Mouse (Mus musculus) heart, embryonic 12.5 days (tissue): ENCODE data around the gene Polr1e. TPM values are rescaled to one million over a fixed set of nuclear protein-coding genes. Genes with fewer than 3 reads are reported as not detected.
A peak's percentile ranks its signal among the peaks of the same experiment; 100 is the strongest.
"Not testable (repeated sequence)": the region's sequence is repeated elsewhere in the genome, so short reads cannot be mapped to it uniquely, and the experiment has no call there.

ENCODE experiments used
- ATAC-seq: fragments of 200-750 bp; cut with Nextera tagmentation; 2 replicates; pipeline ENCODE4 v1.8.0; 2017; ENCODE audit warnings: moderate TSS enrichment, moderate library complexity; ENCODE audit not compliant: insufficient number of reproducible peaks, low FRiP score
- H3K27ac ChIP-seq: fragments of 300-500 bp; sonication (generic); 2 replicates; pipeline ENCODE4 v1.5.1; 2016; ENCODE audit warnings: mild to moderate bottlenecking, moderate library complexity; ENCODE audit not compliant: poor library complexity, severe bottlenecking
- H3K27me3 ChIP-seq: fragments of 300-500 bp; sonication (generic); replicated peaks from 2 replicates; pipeline ENCODE4 v1.6.1; 2016; ENCODE audit warnings: mild to moderate bottlenecking, moderate library complexity
- H3K36me3 ChIP-seq: fragments of 300-500 bp; sonication (generic); 2 replicates; pipeline ENCODE4 v1.6.1; 2016; ENCODE audit warnings: mild to moderate bottlenecking, moderate library complexity
- H3K4me1 ChIP-seq: fragments of 300-500 bp; sonication (generic); replicated peaks from 2 replicates; pipeline ENCODE4 v1.6.1; 2016; ENCODE audit warnings: mild to moderate bottlenecking
- H3K4me2 ChIP-seq: fragments of 300-500 bp; sonication (generic); 2 replicates; pipeline ENCODE4 v1.6.1; 2016; ENCODE audit warnings: mild to moderate bottlenecking, moderate library complexity
- H3K4me3 ChIP-seq: fragments of 300-500 bp; sonication (generic); 2 replicates; pipeline ENCODE4 v1.5.1; 2016; ENCODE audit warnings: mild to moderate bottlenecking
- H3K9ac ChIP-seq: fragments of 300-500 bp; sonication (generic); 2 replicates; pipeline ENCODE4 v1.6.1; 2016; ENCODE audit warnings: mild to moderate bottlenecking, moderate library complexity
- H3K9me3 ChIP-seq: fragments of 300-500 bp; sonication (generic); replicated peaks from 2 replicates; pipeline ENCODE4 v1.6.1; 2016; ENCODE audit warnings: mild to moderate bottlenecking, moderate library complexity
- WGBS: fragments of 180-500 bp; shearing (Covaris S2); methylation state at CpG from one replicate; pipeline ENCODE4 v1.1.7; 2016; 5-methylcytosine and 5-hydroxymethylcytosine counted together
- polyA plus RNA-seq: library from polyadenylated mRNA; unstranded; fragments of >200 nt; fragmentation: Nextera tagmentation; extraction: Ambion mirVana; gene quantifications from 2 replicates; pipeline ENCODE4 v1.2.1, GENCODE M21; 2016

Gene Polr1e
- polyA plus RNA-seq, 1 experiment from 2014 or later = 52.1 TPM

GRCm38 (mm10) chr4:45054862-45055261, 36.5 kb downstream of the Polr1e start:
- WGBS = 48% methylated on average over 3 of the region's 3 CpGs
- no peak overlapping the region for H3K4me2 ChIP-seq

GRCm38 (mm10) chr4:45055451-45055850, 37.1 kb downstream of the Polr1e start:
- Histone ChIP-seq H3K4me3 (no peak overlapping the region), H3K27ac (no peak overlapping the region), H3K36me3 (peaks cover 46% of the 10 kb centered on the region), H3K4me1 (peaks cover 15% of the 10 kb centered on the region), H3K4me2 (no peak overlapping the region), H3K27me3 (no peaks in the 10 kb centered on the region), H3K9me3 (no peaks in the 10 kb centered on the region), H3K9ac (no peak overlapping the region)
- WGBS = 66% methylated on average over 8 of the region's 8 CpGs
- no peak for ATAC-seq

More at GRCm38 (mm10) chr4:45054862-45055261, 36.5 kb downstream of the Polr1e start:
- Histone ChIP-seq H3K27me3 (no peaks in the 10 kb centered on the region), H3K27ac (no peak overlapping the region; the same call in 1 of the 2 replicates), H3K4me1 (peaks cover 18% of the 10 kb centered on the region), H3K36me3 (peaks cover 41% of the 10 kb centered on the region), H3K9me3 (no peaks in the 10 kb centered on the region), H3K9ac (no peak overlapping the region), H3K4me3 (no peak overlapping the region)
- ATAC-seq = no peak

GRCm38 (mm10) chr4:45063836-45064235, 45.5 kb downstream of the Polr1e start:
- H3K4me1 ChIP-seq = peaks cover 14% of the 10 kb centered on the region; the same call in 1 of the 2 replicates
- H3K27me3 ChIP-seq, ATAC-seq, H3K9ac ChIP-seq, H3K9me3 ChIP-seq, H3K27ac ChIP-seq, H3K4me2 ChIP-seq, H3K4me3 ChIP-seq: not testable (repeated sequence)
- peaks cover 35% of the 10 kb centered on the region for H3K36me3 ChIP-seq
- WGBS = 78% methylated on average over 1 of the region's 1 CpGs

GRCm38 (mm10) chr4:45064577-45064976, 46.2 kb downstream of the Polr1e start:
- no peaks in the 10 kb centered on the region for H3K27me3 ChIP-seq
- no peaks in the 10 kb centered on the region for H3K9me3 ChIP-seq
- H3K9ac ChIP-seq = no peak overlapping the region
- H3K36me3 ChIP-seq = peaks cover 28% of the 10 kb centered on the region
- 88% methylated on average over 2 of the region's 2 CpGs for WGBS
- no peak overlapping the region for H3K4me3 ChIP-seq
- peaks cover 21% of the 10 kb centered on the region; the same call in 1 of the 2 replicates for H3K4me1 ChIP-seq
- H3K27ac ChIP-seq = no peak overlapping the region
- no peak overlapping the region for H3K4me2 ChIP-seq
- ATAC-seq = no peak

GRCm38 (mm10) chr4:45066036-45066730, 47.8 kb downstream of the Polr1e start:
- H3K4me2 ChIP-seq = no peak overlapping the region
- no peak overlapping the region for H3K4me3 ChIP-seq
- H3K27me3 ChIP-seq = no peaks in the 10 kb centered on the region
- no peak overlapping the region for H3K9ac ChIP-seq
- peaks cover 31% of the 10 kb centered on the region; the same call in 1 of the 2 replicates for H3K4me1 ChIP-seq
- peaks cover 12% of the 10 kb centered on the region for H3K36me3 ChIP-seq
- no peak for ATAC-seq
- 34% methylated on average over 2 of the region's 2 CpGs for WGBS
- H3K9me3 ChIP-seq = no peaks in the 10 kb centered on the region
- H3K27ac ChIP-seq = no peak overlapping the region

- H3K9me3 ChIP-seq = no peaks in the 10 kb centered on the region
- H3K27me3 ChIP-seq = no peaks in the 10 kb centered on the region
- H3K4me3 ChIP-seq = no peak overlapping the region
- 77% methylated on average over 4 of the region's 4 CpGs for WGBS
- no peak overlapping the region for H3K27ac ChIP-seq
- no peak for ATAC-seq
- H3K9ac ChIP-seq = no peak overlapping the region
- H3K4me1 ChIP-seq = peaks cover 37% of the 10 kb centered on the region
- no peaks in the 10 kb centered on the region for H3K36me3 ChIP-seq
- H3K4me2 ChIP-seq = no peak overlapping the region
These were observed 49.4 kb downstream of the Polr1e start for GRCm38 (mm10) chr4:45067742-45068141.

- H3K9me3 ChIP-seq = no peaks in the 10 kb centered on the region
- no peaks in the 10 kb centered on the region for H3K27me3 ChIP-seq
- H3K4me2 ChIP-seq = no peak overlapping the region
- ATAC-seq = no peak
- no peaks in the 10 kb centered on the region for H3K36me3 ChIP-seq
- WGBS = 75% methylated on average over 15 of the region's 15 CpGs
- H3K4me1 ChIP-seq = peaks cover 36% of the 10 kb centered on the region
- no peak overlapping the region for H3K27ac ChIP-seq
- no peak overlapping the region for H3K4me3 ChIP-seq
- no peak overlapping the region for H3K9ac ChIP-seq
These were observed 54.0 kb downstream of the Polr1e start for GRCm38 (mm10) chr4:45072261-45072973.

GRCm38 (mm10) chr4:45073544-45073943, 55.2 kb downstream of the Polr1e start:
- WGBS = 54% methylated on average over 6 of the region's 6 CpGs
- ATAC-seq = no peak
- H3K36me3 ChIP-seq = peaks cover 6% of the 10 kb centered on the region
- H3K27ac ChIP-seq = no peak overlapping the region
- peaks cover 26% of the 10 kb centered on the region for H3K4me1 ChIP-seq
- no peak overlapping the region for H3K9ac ChIP-seq
- no peaks in the 10 kb centered on the region for H3K27me3 ChIP-seq
- no peak overlapping the region for H3K4me2 ChIP-seq
- no peaks in the 10 kb centered on the region for H3K9me3 ChIP-seq
- H3K4me3 ChIP-seq = no peak overlapping the region

GRCm38 (mm10) chr4:45081041-45081440, 62.7 kb downstream of the Polr1e start:
- not testable (repeated sequence) for H3K27ac ChIP-seq, H3K4me3 ChIP-seq, H3K36me3 ChIP-seq, H3K27me3 ChIP-seq, ATAC-seq, H3K4me2 ChIP-seq, H3K9me3 ChIP-seq, H3K9ac ChIP-seq
- 84% methylated on average over 4 of the region's 4 CpGs for WGBS
- H3K4me1 ChIP-seq = peaks cover 25% of the 10 kb centered on the region

- H3K27ac ChIP-seq = peak overlapping the region; percentile 12
- H3K9me3 ChIP-seq = no peaks in the 10 kb centered on the region
- no peak for ATAC-seq
- H3K9ac ChIP-seq = peak overlapping the region; percentile 99; the same call in 1 of the 2 replicates
- peaks cover 25% of the 10 kb centered on the region for H3K4me1 ChIP-seq
- H3K27me3 ChIP-seq = no peaks in the 10 kb centered on the region
- H3K4me2 ChIP-seq = peak overlapping the region; percentile 76
- WGBS = 71% methylated on average over 9 of the region's 9 CpGs
- H3K4me3 ChIP-seq = peak overlapping the region; percentile 95
- peaks cover 6% of the 10 kb centered on the region for H3K36me3 ChIP-seq
These were observed 64.6 kb downstream of the Polr1e start for GRCm38 (mm10) chr4:45082951-45083350.

- Histone ChIP-seq H3K9me3 (no peaks in the 10 kb centered on the region), H3K4me2 (peak overlapping the region; percentile 76), H3K27me3 (no peaks in the 10 kb centered on the region), H3K27ac (no peak overlapping the region), H3K36me3 (peaks cover 4% of the 10 kb centered on the region), H3K9ac (peak overlapping the region; percentile 99), H3K4me1 (peaks cover 25% of the 10 kb centered on the region), H3K4me3 (peak overlapping the region; percentile 95)
- ATAC-seq = no peak
- 2% methylated on average over 8 of the region's 8 CpGs for WGBS
These were observed 65.1 kb downstream of the Polr1e start for GRCm38 (mm10) chr4:45083487-45083886.
